Mouse (Mus musculus) kidney, adult 9 months (tissue): ENCODE results near the gene Osgin1.
A peak's percentile ranks its signal among the peaks of the same experiment; 100 is the strongest.

Experiments used
- DNase-seq: peaks from one replicate; pipeline ENCODE4 v3.0.0; 2022

The Osgin1 gene

GRCm38 (mm10) chr8:119433582-119434174 is at the start of gene Osgin1:
TSS of gene Osgin1 (plus strand) at chr8:119434124.
- peak; percentile 50 for DNase-seq

GRCm38 (mm10) chr8:119384478-119384877 is 49.4 kb upstream of the Osgin1 start:
- peak; percentile 82 for DNase-seq

- DNase-seq = no peak
Measured at GRCm38 (mm10) chr8:119385854-119386253, 48.1 kb upstream of the Osgin1 start.

GRCm38 (mm10) chr8:119386988-119387387 is 46.9 kb upstream of the Osgin1 start:
- DNase-seq = no peak

GRCm38 (mm10) chr8:119394097-119394496 is 39.8 kb upstream of the Osgin1 start:
- no peak for DNase-seq

- peak; percentile 96 for DNase-seq
Measured at GRCm38 (mm10) chr8:119394524-119395026, 39.3 kb upstream of the Osgin1 start, which contains the start of gene Mlycd. TSS of gene Mlycd (plus strand) at chr8:119394878.

GRCm38 (mm10) chr8:119395072-119395950 is 38.6 kb upstream of the Osgin1 start:
- peak; percentile 36 for DNase-seq

- no peak for DNase-seq
Measured at GRCm38 (mm10) chr8:119398558-119398957, 35.4 kb upstream of the Osgin1 start.

GRCm38 (mm10) chr8:119399255-119399654 is 34.7 kb upstream of the Osgin1 start:
- DNase-seq = no peak

- DNase-seq = peak; percentile 72
Measured at GRCm38 (mm10) chr8:119400122-119400671, 33.7 kb upstream of the Osgin1 start.

GRCm38 (mm10) chr8:119400904-119401303 is 33.0 kb upstream of the Osgin1 start:
- peak; percentile 50 for DNase-seq

GRCm38 (mm10) chr8:119403912-119404311 is 30.0 kb upstream of the Osgin1 start:
- no peak for DNase-seq

GRCm38 (mm10) chr8:119404648-119405047 is 29.3 kb upstream of the Osgin1 start:
- no peak for DNase-seq

- DNase-seq = no peak
Measured at GRCm38 (mm10) chr8:119408311-119408710, 25.6 kb upstream of the Osgin1 start.

- DNase-seq = no peak
Measured at GRCm38 (mm10) chr8:119412037-119412734, 21.7 kb upstream of the Osgin1 start.

- DNase-seq = peak; percentile 75
Measured at GRCm38 (mm10) chr8:119412735-119413498, 21.0 kb upstream of the Osgin1 start.

GRCm38 (mm10) chr8:119413605-119414004 is 20.3 kb upstream of the Osgin1 start:
- no peak for DNase-seq

- DNase-seq = no peak
Measured at GRCm38 (mm10) chr8:119420318-119420717, 13.6 kb upstream of the Osgin1 start.

GRCm38 (mm10) chr8:119421603-119422122 is 12.3 kb upstream of the Osgin1 start:
- DNase-seq = no peak

- no peak for DNase-seq
Measured at GRCm38 (mm10) chr8:119422123-119422711, 11.7 kb upstream of the Osgin1 start.

GRCm38 (mm10) chr8:119423631-119424141 is 10.2 kb upstream of the Osgin1 start:
- DNase-seq = peak; percentile 82
